Mouse (Mus musculus): Measurements from ENCODE around the gene Cacna1e. TPM values are rescaled to one million over a fixed set of nuclear protein-coding genes. Genes with fewer than 3 reads are reported as not detected.

Cacna1e gene
- polyA plus RNA-seq, 1 experiment from 2014 or later, result 0.47 TPM

Other genes with a start within 250 kb of the Cacna1e start
- gene Ier5, start 215.1 kb upstream of the Cacna1e start, polyA plus RNA-seq (2014; fragmentation: Nextera tagmentation; extraction: Ambion mirVana), result 6.7 and 7.3 TPM in 2 replicates

All from liver, embryonic 11.5 days (tissue).